Mouse (Mus musculus): Measurements from ENCODE around the gene Chst5.

Chst5 gene

GRCm38 (mm10) chr8:111929648-111930344, 19.5 kb upstream of the Chst5 start:
- DNase-seq, result no peak

- DNase-seq, result no peak
Measured at GRCm38 (mm10) chr8:111924976-111925375, 14.7 kb upstream of the Chst5 start.

- DNase-seq, result peak; percentile 78 to 86
Measured at GRCm38 (mm10) chr8:111923383-111923804, 13.1 kb upstream of the Chst5 start.

GRCm38 (mm10) chr8:111920971-111921370, 10.7 kb upstream of the Chst5 start:
- DNase-seq, result no peak

DNA sequence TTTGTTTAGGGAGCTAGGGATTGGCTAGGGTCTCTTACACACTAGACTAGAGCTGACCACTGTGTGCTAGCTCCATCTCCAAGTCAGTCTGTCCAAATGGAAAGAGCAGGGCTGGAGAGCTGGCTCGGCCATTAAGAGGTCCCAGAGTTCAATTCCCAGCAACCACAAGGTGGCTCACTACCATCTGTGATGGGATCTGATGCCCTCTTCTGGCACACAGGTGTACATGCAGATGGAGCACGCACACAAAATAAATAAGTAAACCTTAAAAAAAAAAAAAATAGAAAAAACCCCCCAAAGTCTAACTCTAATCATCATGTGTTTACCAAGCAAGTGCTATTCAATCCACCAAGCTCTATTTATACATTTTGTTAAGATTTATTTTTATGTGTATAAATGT, 9.4 kb upstream of the Chst5 start:
- no peak for DNase-seq

- peak; percentile 58 to 71 for DNase-seq
Measured at GRCm38 (mm10) chr8:111912860-111913432, 2.7 kb upstream of the Chst5 start.

DNA sequence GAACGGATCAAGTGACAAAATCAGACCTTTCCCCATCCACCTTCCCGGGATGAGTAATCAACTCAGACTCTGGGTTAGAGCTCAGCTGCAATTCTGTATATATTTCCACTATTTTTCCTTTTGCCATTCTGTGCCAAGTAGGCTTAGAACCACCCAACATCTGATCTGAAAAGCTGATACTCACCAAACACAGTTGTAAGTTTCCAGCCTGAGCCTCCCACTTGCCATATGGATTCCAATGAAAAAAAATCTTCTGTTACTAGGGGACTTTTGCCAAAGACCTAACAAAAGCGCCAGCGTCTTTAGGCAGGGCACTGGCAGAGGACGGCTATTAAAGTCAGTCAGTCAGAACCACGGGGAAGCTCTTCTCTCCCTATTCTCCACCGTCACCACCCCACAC, 1.3 kb upstream of the Chst5 start:
- peak in 1 of 2 experiments; percentile 22 for DNase-seq

- no peak for DNase-seq
Measured at GRCm38 (mm10) chr8:111905500-111906121, 4.6 kb downstream of the Chst5 start.

DNA sequence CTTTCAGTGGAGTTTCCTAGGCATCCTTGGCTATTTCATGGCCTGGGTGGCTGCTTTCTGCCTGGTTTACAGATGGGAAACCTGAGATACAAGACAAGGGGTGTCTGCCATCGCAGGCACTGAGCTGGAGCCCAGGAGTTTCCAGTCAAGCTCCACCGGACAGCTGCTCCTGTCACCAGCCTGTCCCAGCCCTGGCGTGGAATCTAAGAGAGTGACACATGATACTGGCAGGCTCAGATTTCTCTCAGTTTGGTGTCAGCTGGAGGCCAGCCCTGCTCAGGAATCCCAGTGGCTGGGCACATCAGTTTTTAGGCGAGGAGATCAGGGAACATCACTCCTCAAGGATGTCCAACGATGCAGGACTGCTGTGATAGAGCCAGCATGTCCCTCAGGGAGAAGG, 8.2 kb downstream of the Chst5 start:
- no peak for DNase-seq

- no peak for DNase-seq
Measured at GRCm38 (mm10) chr8:111898586-111898985, 11.7 kb downstream of the Chst5 start.

DNA sequence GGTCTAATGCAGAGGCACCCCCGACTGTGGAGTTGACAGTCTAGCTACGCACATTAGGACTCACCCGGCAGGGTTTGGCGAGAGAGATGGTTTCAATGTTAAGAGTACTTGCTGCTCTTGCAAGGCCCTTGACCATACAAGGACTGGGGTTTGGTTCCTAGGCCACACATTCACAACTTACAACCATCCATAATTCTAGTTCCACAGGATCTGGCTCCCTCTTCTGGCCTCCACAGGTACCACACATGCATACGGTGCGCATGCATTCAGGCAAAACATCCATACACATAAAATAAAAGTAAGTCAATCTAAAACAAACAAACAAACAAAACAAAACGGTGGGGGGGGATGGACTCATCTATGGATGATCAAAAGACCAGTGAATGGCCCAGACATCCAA, 15.3 kb downstream of the Chst5 start:
- DNase-seq, result no peak

GRCm38 (mm10) chr8:111892615-111893014, 17.6 kb downstream of the Chst5 start:
- no peak for DNase-seq

DNA sequence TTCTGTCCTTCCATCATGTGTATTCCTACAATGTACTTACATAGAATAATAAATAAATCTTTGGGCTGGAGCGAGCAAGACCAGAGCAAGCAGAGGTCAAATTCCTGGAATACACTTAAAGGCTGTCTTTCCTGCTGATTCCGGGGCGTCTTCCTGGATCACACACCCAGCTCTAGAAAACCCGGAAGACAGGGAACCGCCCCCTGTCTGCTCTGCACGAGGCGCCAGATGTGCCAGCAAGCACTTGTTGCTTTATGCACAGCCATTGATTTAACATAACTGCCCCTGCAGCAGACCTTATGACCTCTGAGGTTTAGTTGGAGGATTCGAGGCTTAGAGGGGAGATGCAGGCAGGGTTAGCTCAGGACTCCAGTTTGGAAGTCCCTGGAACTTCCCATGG, 18.3 kb downstream of the Chst5 start:
- DNase-seq, result no peak

DNA sequence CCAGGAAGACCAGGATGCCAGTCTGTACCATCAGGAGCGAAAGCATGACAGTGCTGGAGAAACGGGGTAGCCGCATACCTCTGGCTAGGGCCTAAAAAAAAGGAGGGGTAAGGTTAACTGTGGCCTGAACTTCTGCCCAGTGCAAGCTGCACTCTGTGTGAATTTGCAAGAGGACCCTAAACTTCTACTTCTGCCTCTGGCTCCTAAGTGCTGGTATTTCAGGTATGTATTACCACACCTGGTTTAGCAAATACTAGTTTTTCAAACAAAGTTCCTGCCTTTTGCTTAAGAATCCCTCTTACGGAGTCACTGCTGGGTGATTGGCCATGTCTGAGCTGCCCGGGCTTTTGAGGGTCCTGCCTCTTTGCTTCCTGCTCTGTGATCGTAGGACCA, 19.3 kb downstream of the Chst5 start:
- no peak for DNase-seq

DNA sequence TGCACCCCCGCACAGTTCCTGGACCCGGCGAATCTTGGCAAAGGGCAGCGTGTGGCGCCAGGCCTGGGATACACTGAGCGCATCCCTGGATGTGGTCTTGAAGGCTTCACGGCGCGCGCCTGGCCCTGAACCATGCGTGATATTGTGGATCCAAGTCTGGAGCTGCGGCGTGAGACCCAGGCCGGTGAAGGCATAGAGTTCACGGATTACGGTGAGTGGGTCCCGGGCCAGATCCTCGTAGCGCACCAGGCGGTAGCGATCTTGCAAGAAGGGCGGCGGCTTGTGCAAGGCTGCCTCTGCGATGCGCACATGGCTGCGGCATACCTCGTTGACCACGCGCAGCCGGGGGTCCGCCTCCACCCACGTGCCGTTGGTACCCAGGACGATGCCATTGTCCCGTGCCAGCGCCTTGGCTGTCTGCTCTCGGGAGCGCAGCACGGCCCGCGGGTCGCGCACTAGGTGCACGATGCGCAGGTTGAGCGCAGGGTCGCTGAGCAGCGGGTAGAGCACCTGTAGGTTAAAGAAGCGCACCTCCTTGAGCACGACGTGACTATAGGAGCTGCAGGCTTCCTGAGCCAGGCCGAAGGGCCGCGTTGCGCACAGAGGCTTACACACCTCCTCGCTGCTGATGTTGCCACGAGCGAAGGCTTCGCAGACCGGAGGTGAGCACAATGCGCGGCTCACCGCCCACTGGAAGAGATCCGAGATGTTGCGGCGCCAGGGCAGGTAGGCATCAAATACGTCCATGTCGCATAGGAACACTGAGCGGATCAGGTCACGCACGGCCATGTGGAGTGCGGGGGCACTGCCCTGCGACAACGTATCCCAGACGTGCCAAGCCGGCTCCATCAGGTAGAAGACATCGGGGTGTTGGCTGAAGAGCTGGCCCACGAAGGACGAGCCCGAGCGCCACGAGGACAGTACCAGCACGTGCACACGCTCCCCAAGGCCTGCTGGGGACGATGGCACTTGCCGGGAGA, 20.0 kb downstream of the Chst5 start:
- peak; percentile 56 to 62 for DNase-seq

DNA sequence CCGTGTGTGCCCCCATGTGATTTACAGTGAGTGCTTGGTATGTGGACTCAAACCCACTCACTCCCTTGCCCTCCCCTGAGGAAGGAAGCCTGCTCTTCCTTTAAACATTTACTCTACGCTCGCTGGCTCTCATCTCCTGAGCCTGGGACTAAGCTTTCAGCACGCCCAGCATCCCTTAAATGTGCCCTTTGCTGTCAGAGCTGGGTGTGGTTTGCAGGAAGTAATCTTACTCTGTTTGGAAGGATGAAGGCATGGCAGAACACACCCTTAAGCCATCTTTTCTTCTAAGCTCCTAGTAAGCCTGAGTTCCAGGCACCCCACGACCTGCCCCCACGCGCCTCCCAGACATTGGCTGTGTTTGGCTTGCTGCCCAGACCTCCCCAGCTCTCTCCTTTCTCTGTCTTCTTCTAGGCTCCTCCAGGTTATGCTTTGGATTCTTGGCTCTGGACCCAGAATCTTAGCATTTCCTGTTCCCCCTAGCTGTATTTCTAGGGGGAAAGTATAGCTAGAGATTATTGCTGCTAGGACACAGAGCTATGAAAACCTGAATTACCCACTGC, 22.1 kb downstream of the Chst5 start:
- DNase-seq, result peak in 1 of 2 experiments; percentile 32

DNA sequence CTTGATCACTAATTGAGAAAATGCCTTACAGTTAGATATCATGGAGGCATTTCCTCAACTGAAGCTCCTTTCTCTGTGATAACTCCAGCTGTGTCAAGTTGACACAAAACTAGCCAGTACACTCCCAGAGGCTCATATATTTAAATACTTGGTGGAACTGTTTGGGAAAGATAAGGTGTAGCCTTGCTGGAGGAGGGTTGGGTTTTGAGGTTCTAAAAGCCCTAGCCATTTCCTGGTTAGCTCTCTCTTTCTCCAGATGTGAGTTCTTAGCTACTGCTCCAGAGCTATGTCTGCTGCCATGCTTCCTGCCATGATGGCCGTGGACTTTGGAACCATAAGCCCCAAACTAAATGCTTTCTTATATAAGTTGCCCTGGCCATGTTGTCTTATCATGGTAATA, 22.8 kb downstream of the Chst5 start:
- no peak for DNase-seq

DNA sequence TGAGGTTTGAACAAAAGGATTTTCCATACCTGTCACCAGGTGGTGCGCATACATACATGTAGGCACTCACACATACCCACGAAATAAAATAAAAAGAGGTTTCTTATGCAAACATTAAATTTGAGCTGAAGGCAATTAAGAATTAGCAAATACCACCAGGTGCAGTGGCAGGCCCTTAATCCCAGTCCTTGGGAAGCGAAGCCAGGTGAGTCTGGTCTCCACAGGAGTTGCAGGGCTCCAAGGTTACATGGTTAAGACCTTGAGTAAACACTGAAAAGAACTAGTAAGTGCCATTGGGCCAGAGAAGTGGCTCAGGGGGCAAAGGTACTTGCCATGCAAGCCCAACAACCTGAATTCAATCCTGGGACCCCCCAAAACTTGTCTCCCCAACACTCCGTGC, 26.6 kb downstream of the Chst5 start:
- no peak for DNase-seq

DNA sequence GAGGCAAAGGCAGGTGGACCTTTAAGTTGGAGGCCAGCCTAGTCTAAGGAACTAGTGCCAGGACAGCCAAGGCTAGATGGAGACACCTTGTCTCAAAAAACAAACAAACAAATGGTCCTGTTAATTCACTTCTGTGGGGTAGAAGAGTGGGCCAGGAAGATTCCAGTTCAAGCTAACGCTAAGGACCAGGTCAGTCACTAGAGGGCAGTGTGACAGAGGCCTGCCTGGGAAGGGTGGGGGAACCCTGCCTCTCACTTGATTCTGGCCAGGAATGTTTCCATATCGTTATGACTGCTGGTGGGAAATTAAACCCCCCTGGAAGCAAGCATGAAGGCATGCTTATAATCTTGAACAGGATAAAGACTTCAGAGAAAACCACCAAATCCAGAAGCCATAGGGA, 28.7 kb downstream of the Chst5 start:
- peak; percentile 77 to 81 for DNase-seq

GRCm38 (mm10) chr8:111877711-111878110, 32.5 kb downstream of the Chst5 start:
- no peak for DNase-seq

- peak; percentile 99 to 100 for DNase-seq
Measured at GRCm38 (mm10) chr8:111876355-111876948, 33.8 kb downstream of the Chst5 start, which contains the start of gene Tmem170. Gene Tmem170 (minus strand): TSS chr8:111876750.

DNA sequence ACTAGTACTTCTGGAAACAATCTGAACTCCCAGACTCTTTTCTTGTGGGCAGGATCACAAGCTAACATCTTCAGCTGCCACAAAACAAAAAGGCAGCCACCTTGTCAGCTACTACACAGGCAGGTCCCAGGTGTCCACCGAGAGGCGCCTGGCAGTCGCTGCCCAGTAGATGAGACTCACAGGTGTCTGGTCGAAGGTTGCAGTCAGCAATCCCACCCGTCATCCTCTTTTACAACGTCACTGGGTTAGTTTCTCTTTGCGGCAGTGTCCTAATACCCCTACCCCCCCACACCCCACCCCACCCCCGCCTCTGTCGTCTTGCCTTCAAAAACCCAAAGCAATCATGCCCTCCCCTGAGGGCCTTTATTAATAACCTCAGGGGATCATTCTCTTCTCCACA, 34.5 kb downstream of the Chst5 start:
- peak; percentile 23 to 32 for DNase-seq
